Mouse (Mus musculus) spleen, postnatal 0 days (tissue): ENCODE measurements around the gene Grhl3. TPM values are rescaled to one million over a fixed set of nuclear protein-coding genes. Genes with fewer than 3 reads are reported as not detected.

Source experiments
- polyA plus RNA-seq: library from polyadenylated mRNA; unstranded; fragments of >200 nt; fragmentation: Nextera tagmentation; extraction: Ambion mirVana; gene quantifications from 2 replicates; pipeline ENCODE4 v1.2.1, GENCODE M21; 2015

Grhl3 gene
- 0.06 and 0.26 TPM in 2 replicates for polyA plus RNA-seq

DNA sequence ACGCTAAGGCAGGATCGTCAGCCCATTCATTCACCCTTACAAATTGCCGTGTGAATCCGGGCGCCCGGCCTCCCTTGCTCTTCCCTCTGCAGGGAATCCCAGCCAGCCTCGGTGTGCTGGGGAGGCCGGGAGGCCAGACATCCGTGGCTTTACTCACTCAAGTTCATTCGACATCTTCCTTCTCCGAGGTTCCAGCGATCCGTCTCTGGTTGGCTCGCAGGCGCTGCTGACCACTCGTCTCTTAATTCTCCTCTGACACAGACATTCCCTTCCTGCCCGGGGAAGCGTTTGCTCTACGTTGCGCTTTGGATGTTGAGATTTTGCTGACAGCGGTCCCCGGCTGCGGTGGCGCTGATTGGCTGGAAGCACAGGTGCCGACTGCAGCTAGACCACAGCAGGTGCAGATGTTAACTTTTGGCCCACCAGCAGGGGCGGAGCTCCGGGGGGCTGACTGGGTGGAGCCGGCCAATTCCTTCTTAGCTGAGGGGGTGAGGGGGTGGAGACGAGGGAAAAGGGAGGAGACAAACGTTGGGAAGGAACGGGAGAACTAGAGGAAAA is at the start of gene Grhl3:
Grhl3 (minus strand) TSS at position 380 of the 558 bp plus-strand sequence.

DNA sequence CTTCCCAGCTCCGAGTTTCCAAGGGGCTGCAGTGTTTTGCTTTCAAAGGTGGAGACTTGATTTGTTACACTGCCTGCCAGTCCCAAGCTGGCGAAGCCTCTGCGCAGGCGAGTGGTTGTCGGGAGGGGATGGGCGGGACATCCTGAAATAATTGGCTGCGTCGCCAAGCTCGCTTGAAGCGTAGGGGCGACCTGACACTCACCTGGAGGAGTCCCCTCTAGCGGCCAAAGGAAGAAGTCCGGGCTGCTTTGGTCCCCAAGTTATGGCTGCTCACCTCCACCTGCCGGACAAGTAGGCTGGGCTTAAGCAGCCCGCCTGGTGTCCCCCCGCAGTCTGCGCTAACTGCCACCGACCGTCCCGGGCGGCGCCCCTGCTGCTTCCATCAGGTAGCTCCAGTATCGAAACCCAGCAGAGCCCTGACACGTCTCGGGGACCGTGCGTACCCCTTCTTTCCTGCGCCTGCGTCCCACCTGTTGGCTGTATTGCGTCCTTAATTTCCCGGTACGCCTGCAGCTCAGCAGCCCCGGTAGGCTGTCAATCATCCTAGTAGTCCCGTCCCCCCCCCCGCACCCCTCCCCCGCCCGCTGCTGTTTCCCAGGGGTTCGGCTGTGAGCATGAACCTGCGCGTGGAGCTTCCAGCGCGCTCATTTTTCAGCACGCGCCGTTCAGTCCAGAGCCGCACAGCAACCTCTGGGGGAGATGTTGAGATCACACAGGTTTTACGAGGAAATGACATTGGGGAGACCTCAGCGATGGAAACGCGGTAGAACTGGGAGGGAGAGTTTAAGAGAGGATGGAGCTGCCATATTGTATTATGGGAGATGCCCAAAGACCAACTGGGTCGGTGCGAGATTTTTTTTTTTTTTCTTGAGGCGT is 78.7 kb downstream of the Grhl3 start, which contains the start of the genes Stpg1 and Nipal3:
Stpg1 (plus strand) TSS at position 270 of the 876 bp plus-strand sequence.
Nipal3 (minus strand) TSS at position 518 of the 876 bp plus-strand sequence.

Other genes with a start within 250 kb of the Grhl3 start
- gene Srrm1, start 220.3 kb downstream of the Grhl3 start, polyA plus RNA-seq, result 174 and 190 TPM in 2 replicates
- gene Ncmap, start 175.4 kb downstream of the Grhl3 start, polyA plus RNA-seq, result 0.12 TPM in 1 of 2 replicates, not detected in the other
- gene Rcan3, start 139.8 kb downstream of the Grhl3 start, polyA plus RNA-seq, result 11.3 and 11.9 TPM in 2 replicates
- 0.30 TPM in 1 of 2 replicates, not detected in the other for gene Stpg1, start 78.8 kb downstream of the Grhl3 start, polyA plus RNA-seq
- 5.0 and 5.3 TPM in 2 replicates for gene Nipal3, start 78.6 kb downstream of the Grhl3 start, polyA plus RNA-seq
- 1.0 and 1.4 TPM in 2 replicates for gene Ifnlr1, start 112.7 kb upstream of the Grhl3 start, polyA plus RNA-seq
- 0.07 TPM in 1 of 2 replicates, not detected in the other for gene Il22ra1, start 154.5 kb upstream of the Grhl3 start, polyA plus RNA-seq
- 0.25 and 0.33 TPM in 2 replicates for gene Myom3, start 186.1 kb upstream of the Grhl3 start, polyA plus RNA-seq